Mouse (Mus musculus) adrenal gland, postnatal 0 days (tissue): ENCODE data around the gene C1qtnf12. TPM values are rescaled to one million over a fixed set of nuclear protein-coding genes. Genes with fewer than 3 reads are reported as not detected.

ENCODE experiments used
- polyA plus RNA-seq: library from polyadenylated mRNA; unstranded; fragments of >200 nt; fragmentation: Nextera tagmentation; extraction: Ambion mirVana; gene quantifications from 2 replicates; pipeline ENCODE4 v1.2.1, GENCODE M21; 2015

Gene C1qtnf12
- polyA plus RNA-seq, result 56.5 and 78.7 TPM in 2 replicates

GRCm38 (mm10) chr4:155962167-155962971, at the start of gene C1qtnf12:
Gene C1qtnf12, plus strand, starts transcription at chr4:155962318.

GRCm38 (mm10) chr4:155943534-155944249, 18.4 kb upstream of the C1qtnf12 start, which contains the start of gene Ube2j2:
Gene Ube2j2, plus strand, starts transcription at chr4:155943831.

GRCm38 (mm10) chr4:155992241-155992905, 30.3 kb downstream of the C1qtnf12 start, which contains the start of the genes B3galt6 and Sdf4:
Gene B3galt6, minus strand, starts transcription at chr4:155992649.
Gene Sdf4, plus strand, starts transcription at chr4:155992872.

GRCm38 (mm10) chr4:156013637-156014036, 51.5 kb downstream of the C1qtnf12 start, which contains the start of gene Tnfrsf4:
Gene Tnfrsf4, plus strand, starts transcription at chr4:156013843.

Other genes with a start within 250 kb of the C1qtnf12 start
- gene Tmem240, start 227.5 kb upstream of the C1qtnf12 start, polyA plus RNA-seq, result 0.79 and 1.4 TPM in 2 replicates
- gene Atad3a, start 201.2 kb upstream of the C1qtnf12 start, polyA plus RNA-seq, result 32.3 and 51.0 TPM in 2 replicates
- 8.0 and 13.1 TPM in 2 replicates for gene Vwa1, start 187.6 kb upstream of the C1qtnf12 start, polyA plus RNA-seq
- gene Tmem88b, start 176.4 kb upstream of the C1qtnf12 start, polyA plus RNA-seq, result 0.19 and 0.60 TPM in 2 replicates
- gene Ankrd65, start 171.9 kb upstream of the C1qtnf12 start, polyA plus RNA-seq, result 0.15 TPM in 1 of 2 replicates, not detected in the other
- 301 and 408 TPM in 2 replicates for gene Mrpl20, start 159.4 kb upstream of the C1qtnf12 start, polyA plus RNA-seq
- 73.0 and 127 TPM in 2 replicates for gene Ccnl2, start 149.8 kb upstream of the C1qtnf12 start, polyA plus RNA-seq
- 316 and 348 TPM in 2 replicates for gene Aurkaip1, start 131.0 kb upstream of the C1qtnf12 start, polyA plus RNA-seq
- gene Mxra8, start 122.6 kb upstream of the C1qtnf12 start, polyA plus RNA-seq, result 159 and 249 TPM in 2 replicates
- 11.9 and 14.2 TPM in 2 replicates for gene Dvl1, start 114.9 kb upstream of the C1qtnf12 start, polyA plus RNA-seq
- gene Tas1r3, start 99.0 kb upstream of the C1qtnf12 start, polyA plus RNA-seq, result 0.14 and 0.16 TPM in 2 replicates
- 7.7 and 9.1 TPM in 2 replicates for gene Cptp, start 92.9 kb upstream of the C1qtnf12 start, polyA plus RNA-seq
- gene Ints11, start 92.8 kb upstream of the C1qtnf12 start, polyA plus RNA-seq, result 30.5 and 36.0 TPM in 2 replicates
- gene Pusl1, start 70.5 kb upstream of the C1qtnf12 start, polyA plus RNA-seq, result 26.3 and 34.6 TPM in 2 replicates
- gene Acap3, start 70.5 kb upstream of the C1qtnf12 start, polyA plus RNA-seq, result 10.5 and 15.9 TPM in 2 replicates
- gene Ube2j2, start 18.5 kb upstream of the C1qtnf12 start, polyA plus RNA-seq, result 79.0 and 89.5 TPM in 2 replicates
- 8.5 and 9.4 TPM in 2 replicates for gene B3galt6, start 30.3 kb downstream of the C1qtnf12 start, polyA plus RNA-seq
- gene Sdf4, start 30.6 kb downstream of the C1qtnf12 start, polyA plus RNA-seq, result 177 and 229 TPM in 2 replicates
- 0.80 and 0.94 TPM in 2 replicates for gene Tnfrsf4, start 51.5 kb downstream of the C1qtnf12 start, polyA plus RNA-seq
- gene Tnfrsf18, start 63.8 kb downstream of the C1qtnf12 start, polyA plus RNA-seq, result 1.0 and 1.1 TPM in 2 replicates
- 0.24 and 0.35 TPM in 2 replicates for gene Ttll10, start 97.1 kb downstream of the C1qtnf12 start, polyA plus RNA-seq
- 6.8 and 9.4 TPM in 2 replicates for gene 9430015G10Rik, start 147.7 kb downstream of the C1qtnf12 start, polyA plus RNA-seq
- 0.05 and 0.10 TPM in 2 replicates for gene Rnf223, start 168.2 kb downstream of the C1qtnf12 start, polyA plus RNA-seq
- 19.0 and 27.1 TPM in 2 replicates for gene Agrn, start 235.2 kb downstream of the C1qtnf12 start, polyA plus RNA-seq
- 17.7 and 22.5 TPM in 2 replicates for gene Isg15, start 238.5 kb downstream of the C1qtnf12 start, polyA plus RNA-seq
- 0.99 and 1.5 TPM in 2 replicates for gene AW011738, start 241.0 kb downstream of the C1qtnf12 start, polyA plus RNA-seq